ENCODE assay signal across 17 mouse cellular contexts in the genomic region with DNA sequence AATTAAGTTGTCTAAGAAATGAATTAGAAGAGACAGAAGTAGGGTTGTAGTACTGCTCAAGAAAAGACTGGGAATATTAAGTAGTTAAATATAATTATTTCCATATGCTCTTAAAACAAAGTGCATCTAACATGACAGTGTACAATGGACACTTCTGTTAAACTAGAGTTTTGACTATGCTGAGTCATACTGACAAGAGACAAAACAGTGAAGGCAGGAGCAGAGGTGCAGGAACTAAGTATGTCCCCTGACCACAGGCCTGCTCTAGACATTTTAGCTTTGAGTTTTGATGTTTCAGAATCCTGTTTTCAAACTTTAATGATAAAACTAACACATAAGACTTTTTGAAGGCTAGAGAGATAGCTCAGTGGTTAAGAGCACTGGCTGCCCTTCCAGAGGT.
"Had no signal": no experiment of that assay in that cellular context is flagged by ENCODE, and none has a peak within 500 bp of the region (broad histone marks: within the 10 kb centered on the region; RNA-seq: fewer than 3 reads in every experiment).

No protein-coding gene starts in this region.

- DNase-seq: liver, postnatal 0 days; lung, adult 2 months; lung, postnatal 14 days; lung, postnatal 36 days; right cerebral cortex, postnatal 14 days; thymus, adult 2 months; thymus, postnatal 25 days; thymus, postnatal 4 days had no signal

- H3K27me3 ChIP-seq: lung, embryonic 15.5 days; megakaryocyte, embryonic 14.5 days; midbrain, embryonic 13.5 days; midbrain, embryonic 15.5 days; neural tube, embryonic 12.5 days; stomach, embryonic 15.5 days had no signal

- H3K36me3 ChIP-seq: lung, embryonic 15.5 days; midbrain, embryonic 13.5 days; midbrain, embryonic 15.5 days; neural tube, embryonic 12.5 days; stomach, embryonic 15.5 days had no signal

- H3K4me3 ChIP-seq: lung, embryonic 15.5 days; megakaryocyte, embryonic 14.5 days; midbrain, embryonic 13.5 days; midbrain, embryonic 15.5 days; neural tube, embryonic 12.5 days; stomach, embryonic 15.5 days had no signal

- ATAC-seq: liver, postnatal 0 days; lung, postnatal 0 days; midbrain, embryonic 13.5 days; midbrain, embryonic 15.5 days had no signal

- H3K9me3 ChIP-seq: lung, embryonic 15.5 days; midbrain, embryonic 13.5 days; midbrain, embryonic 15.5 days; neural tube, embryonic 12.5 days; stomach, embryonic 15.5 days had no signal

- H3K27ac ChIP-seq: lung, embryonic 15.5 days; macrophage; midbrain, embryonic 13.5 days; midbrain, embryonic 15.5 days; neural tube, embryonic 12.5 days; stomach, embryonic 15.5 days; stomach, postnatal 0 days had no signal

- H3K9ac ChIP-seq: liver, postnatal 0 days; lung, embryonic 15.5 days; midbrain, embryonic 13.5 days; midbrain, embryonic 15.5 days; neural tube, embryonic 12.5 days; stomach, embryonic 15.5 days had no signal

- H3K4me1 ChIP-seq: lung, embryonic 15.5 days; midbrain, embryonic 13.5 days; midbrain, embryonic 15.5 days; neural tube, embryonic 12.5 days; stomach, embryonic 15.5 days had no signal
